Mouse (Mus musculus) forebrain, embryonic 16.5 days (tissue): Measurements from ENCODE around the gene Asb7. TPM values are rescaled to one million over a fixed set of nuclear protein-coding genes. Genes with fewer than 3 reads are reported as not detected.

Experiments
- ATAC-seq: fragments of 200-750 bp; cut with Nextera tagmentation; 2 replicates; pipeline ENCODE4 v1.8.0; 2017; ENCODE audit warnings: mild to moderate bottlenecking, moderate library complexity
- H3K27ac ChIP-seq: fragments of 300-500 bp; sonication (generic); 2 replicates; pipeline ENCODE4 v1.5.1; 2014; ENCODE audit warnings: low read length, control low read depth
- H3K27me3 ChIP-seq: fragments of 300-500 bp; sonication (generic); replicated peaks from 2 replicates; pipeline ENCODE4 v1.6.1; 2014; ENCODE audit warnings: low read length; ENCODE audit not compliant: control insufficient read depth, insufficient read depth
- H3K36me3 ChIP-seq: fragments of 300-500 bp; sonication (generic); 2 replicates; pipeline ENCODE4 v1.6.1; 2014; ENCODE audit not compliant: control insufficient read depth, insufficient read depth
- H3K4me1 ChIP-seq: fragments of 300-500 bp; sonication (generic); replicated peaks from 2 replicates; pipeline ENCODE4 v1.6.1; 2014; ENCODE audit warnings: low read length; ENCODE audit not compliant: control insufficient read depth, insufficient read depth
- H3K4me2 ChIP-seq: fragments of 300-500 bp; sonication (generic); 2 replicates; pipeline ENCODE4 v1.6.1; 2014; ENCODE audit warnings: mild to moderate bottlenecking, low read length, control low read depth
- H3K4me3 ChIP-seq: fragments of 300-500 bp; sonication (generic); replicated peaks from 2 replicates; pipeline ENCODE4 v1.5.1; 2014; ENCODE audit warnings: mild to moderate bottlenecking, low read length, control low read depth
- H3K9ac ChIP-seq: fragments of 300-500 bp; sonication (generic); replicated peaks from 2 replicates; pipeline ENCODE4 v1.6.1; 2014; ENCODE audit warnings: low read depth, low read length, control low read depth
- H3K9me3 ChIP-seq: fragments of 300-500 bp; sonication (generic); 2 replicates; pipeline ENCODE4 v1.6.1; 2016; ENCODE audit warnings: low read length; ENCODE audit not compliant: control insufficient read depth
- WGBS: fragments of 180-500 bp; shearing (Covaris S2); extraction: QIAGEN DNeasy Blood & Tissue Kit; methylation state at CpG from one replicate; pipeline ENCODE4 v1.1.7; 2014; 5-methylcytosine and 5-hydroxymethylcytosine counted together
- polyA plus RNA-seq: library from polyadenylated mRNA; unstranded; fragments of >200 nt; fragmentation: Nextera tagmentation; extraction: Ambion mirVana; gene quantifications from 2 replicates; pipeline ENCODE4 v1.2.1, GENCODE M21; 2015

Gene Asb7
- polyA plus RNA-seq, 1 experiment from 2014 or later, result 19.5 TPM

DNA sequence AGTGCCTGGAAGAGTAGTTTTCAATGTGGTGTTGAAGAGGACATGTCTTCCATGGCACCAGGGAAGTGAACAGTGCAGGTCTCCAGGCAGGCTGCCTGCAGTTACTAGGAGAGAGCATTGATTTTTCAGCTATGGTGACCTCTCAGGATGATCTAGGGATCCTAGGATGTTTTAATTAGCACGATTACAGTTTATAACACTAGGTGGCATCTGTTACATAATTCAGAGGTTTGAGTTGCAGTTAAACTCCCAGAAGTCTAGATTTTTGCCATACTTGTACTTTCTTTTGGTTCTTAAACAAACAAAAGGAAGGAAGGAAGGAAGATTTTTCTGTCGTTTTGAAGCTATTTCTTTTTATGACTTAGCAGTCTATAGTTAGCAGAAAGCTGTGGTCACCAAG lies 21.8 kb upstream of the Asb7 start:
- WGBS, result 64% methylated on average over 2 of the region's 2 CpGs
- ATAC-seq, result no peak
- Histone ChIP-seq H3K4me2 (no peak overlapping the region), H3K4me1 (no peaks in the 10 kb centered on the region), H3K36me3 (peaks cover 9% of the 10 kb centered on the region), H3K9ac (no peak overlapping the region), H3K4me3 (no peak overlapping the region), H3K27me3 (no peaks in the 10 kb centered on the region), H3K27ac (no peak overlapping the region), H3K9me3 (no peaks in the 10 kb centered on the region)

DNA sequence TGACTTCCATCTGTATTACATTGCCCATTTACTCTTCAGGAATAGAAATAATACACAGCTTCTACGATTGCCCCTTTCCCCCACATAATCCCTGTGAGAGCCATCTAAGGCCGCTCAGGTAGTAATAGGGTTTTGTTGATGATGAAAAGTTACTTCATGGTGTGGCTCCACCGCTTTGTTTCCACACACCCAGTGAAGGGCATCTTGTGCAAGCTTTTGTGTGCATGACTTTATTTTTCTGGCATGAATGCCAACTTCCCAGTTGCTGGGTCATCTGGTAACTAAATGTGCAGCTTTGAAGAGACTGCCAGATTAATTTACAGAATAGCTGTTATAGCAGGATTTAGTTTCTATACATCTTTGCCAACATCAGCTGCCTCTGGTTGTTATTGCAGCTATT lies 15.2 kb upstream of the Asb7 start:
- H3K9me3 ChIP-seq, result no peaks in the 10 kb centered on the region
- H3K27me3 ChIP-seq, result no peaks in the 10 kb centered on the region
- H3K4me3 ChIP-seq, result no peak overlapping the region
- peaks cover 4% of the 10 kb centered on the region; the same call in 1 of the 2 replicates for H3K36me3 ChIP-seq
- no peak overlapping the region for H3K27ac ChIP-seq
- WGBS, result 90% methylated on average over 3 of the region's 3 CpGs
- no peak overlapping the region for H3K4me2 ChIP-seq
- H3K4me1 ChIP-seq, result no peaks in the 10 kb centered on the region
- H3K9ac ChIP-seq, result no peak overlapping the region
- no peak for ATAC-seq

DNA sequence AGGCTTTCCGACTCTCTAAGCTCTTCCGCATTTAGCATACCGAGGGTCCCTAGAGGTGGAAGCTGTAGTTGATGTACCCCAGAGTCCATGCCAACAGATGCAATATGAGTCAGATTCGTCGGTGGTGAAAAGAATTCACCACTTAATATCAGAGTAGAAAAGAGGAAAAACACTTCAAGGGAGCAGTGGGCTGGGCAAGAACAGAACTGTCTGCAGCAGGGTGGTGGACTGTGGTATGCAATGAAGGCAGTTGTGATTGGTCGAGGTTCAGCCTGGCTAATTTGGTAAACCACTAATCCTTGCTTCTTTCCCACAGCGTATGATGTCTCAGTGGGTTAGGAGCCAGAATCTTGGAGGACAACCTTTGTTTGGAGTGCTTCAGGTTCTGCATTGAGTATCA lies 13.3 kb upstream of the Asb7 start:
- Histone ChIP-seq H3K9ac (no peak overlapping the region), H3K4me1 (no peaks in the 10 kb centered on the region), H3K9me3 (no peaks in the 10 kb centered on the region), H3K27me3 (no peaks in the 10 kb centered on the region), H3K27ac (no peak overlapping the region), H3K4me2 (no peak overlapping the region), H3K4me3 (no peak overlapping the region), H3K36me3 (peaks cover 4% of the 10 kb centered on the region; the same call in 1 of the 2 replicates)
- WGBS, result 93% methylated on average over 7 of the region's 7 CpGs
- no peak for ATAC-seq

DNA sequence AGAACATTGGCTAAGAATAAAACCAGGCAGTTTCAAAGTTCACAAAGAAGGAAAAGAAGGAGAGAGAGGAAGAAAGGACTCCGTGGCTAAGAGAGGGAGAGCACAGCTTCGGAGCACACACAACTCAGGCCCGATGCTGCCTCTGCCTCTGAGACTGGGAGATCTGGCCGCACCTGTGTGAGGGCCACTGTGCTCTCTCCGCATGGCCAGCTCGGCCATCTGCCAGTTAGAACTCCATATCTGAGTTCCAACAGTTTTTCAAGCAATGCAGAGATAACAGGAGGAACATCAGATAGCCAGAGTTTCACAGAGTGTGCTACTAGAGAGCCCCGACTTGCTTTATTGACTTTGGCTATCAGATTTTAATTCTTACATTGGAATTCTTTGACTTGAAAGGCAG lies 5.1 kb upstream of the Asb7 start:
- Histone ChIP-seq H3K36me3 (peaks cover 2% of the 10 kb centered on the region; the same call in 1 of the 2 replicates), H3K9me3 (no peaks in the 10 kb centered on the region), H3K27ac (no peak overlapping the region), H3K4me1 (peaks cover 8% of the 10 kb centered on the region), H3K27me3 (no peaks in the 10 kb centered on the region), H3K9ac (no peak overlapping the region), H3K4me2 (no peak overlapping the region), H3K4me3 (no peak overlapping the region)
- ATAC-seq, result no peak
- WGBS, result 79% methylated on average over 7 of the region's 7 CpGs

DNA sequence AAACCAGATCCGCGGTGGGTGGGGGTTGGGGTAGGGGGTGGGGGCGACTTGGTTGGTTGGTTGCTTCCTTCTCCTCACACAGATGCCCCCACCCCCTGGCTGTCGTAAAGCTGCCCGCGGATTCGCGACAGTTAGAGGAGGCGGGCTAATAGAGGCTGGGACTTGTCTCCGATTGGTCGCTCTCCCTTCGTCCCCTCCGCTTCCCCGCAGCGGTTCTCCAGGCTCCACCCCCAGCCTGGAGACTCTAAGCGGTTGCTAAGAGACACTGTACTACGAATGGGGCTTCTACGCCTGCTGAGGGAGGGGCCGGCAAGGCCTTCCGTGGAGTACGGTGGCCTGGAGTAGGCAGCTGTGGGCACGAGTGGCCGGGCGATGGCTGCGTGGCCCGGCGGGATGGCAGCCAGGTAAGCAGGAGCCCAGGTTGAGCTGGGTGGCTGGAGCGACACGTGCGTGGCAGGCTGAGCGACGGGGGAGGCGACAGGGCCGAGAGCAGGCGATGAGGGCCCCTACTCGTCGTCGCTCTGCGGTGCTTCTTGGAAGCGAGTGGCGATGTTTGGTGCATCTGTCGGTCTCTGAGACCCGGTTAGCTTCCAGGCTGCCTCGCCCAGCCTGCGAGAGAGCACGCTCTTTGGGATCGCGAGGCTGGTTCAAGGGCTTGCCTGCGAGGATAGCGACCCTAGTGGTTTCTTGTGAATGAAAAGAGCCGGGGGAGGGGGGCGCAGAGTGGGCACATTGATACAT lies 394 bp upstream of the Asb7 start, which contains the start of gene Lins1:
Gene Lins1, plus strand, starts transcription at position 270 of the 741 bp plus-strand sequence.
- WGBS, result under 1% methylated on average over 51 of the region's 52 CpGs
- H3K4me3 ChIP-seq, result peak within 1 kb of the TSS; percentile 69
- peak within 1 kb of the TSS; percentile 90 for H3K4me2 ChIP-seq
- peak within 1 kb of the TSS; percentile 96 for H3K27ac ChIP-seq
- H3K27me3 ChIP-seq, result no peaks in the 10 kb centered on the region
- H3K36me3 ChIP-seq, result no peaks in the 10 kb centered on the region
- peaks cover 15% of the 10 kb centered on the region for H3K4me1 ChIP-seq
- no peaks in the 10 kb centered on the region for H3K9me3 ChIP-seq
- H3K9ac ChIP-seq, result peak within 1 kb of the TSS; percentile 81
- ATAC-seq, result peak; percentile 99

DNA sequence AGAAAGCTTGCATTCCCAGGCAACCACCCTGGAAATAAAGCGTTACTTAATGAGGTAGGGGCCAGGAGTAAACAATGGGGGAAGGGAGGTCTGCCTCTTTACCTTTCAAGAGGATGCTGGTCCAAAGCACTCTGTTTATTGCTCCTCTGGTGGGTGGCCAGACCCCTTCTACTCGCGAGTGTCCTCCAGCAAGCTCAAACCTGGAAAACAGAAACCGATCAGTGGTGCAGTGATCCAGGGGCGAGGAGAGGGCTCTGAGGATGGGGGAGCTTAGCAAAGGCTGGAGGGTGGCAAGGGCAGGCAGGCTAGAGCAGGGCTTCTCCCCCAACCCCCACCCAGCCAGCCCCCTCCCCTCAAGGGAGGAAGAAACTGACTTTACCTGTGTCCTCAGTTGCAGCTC lies 675 bp downstream of the Asb7 start:
- Histone ChIP-seq H3K9me3 (no peaks in the 10 kb centered on the region), H3K36me3 (no peaks in the 10 kb centered on the region), H3K4me2 (peak overlapping the region; percentile 90), H3K9ac (peak overlapping the region; percentile 79), H3K4me1 (peaks cover 15% of the 10 kb centered on the region), H3K4me3 (peak overlapping the region; percentile 69), H3K27ac (no peak overlapping the region), H3K27me3 (no peaks in the 10 kb centered on the region)
- ATAC-seq, result no peak
- 0% methylated on average over 5 of the region's 5 CpGs for WGBS

DNA sequence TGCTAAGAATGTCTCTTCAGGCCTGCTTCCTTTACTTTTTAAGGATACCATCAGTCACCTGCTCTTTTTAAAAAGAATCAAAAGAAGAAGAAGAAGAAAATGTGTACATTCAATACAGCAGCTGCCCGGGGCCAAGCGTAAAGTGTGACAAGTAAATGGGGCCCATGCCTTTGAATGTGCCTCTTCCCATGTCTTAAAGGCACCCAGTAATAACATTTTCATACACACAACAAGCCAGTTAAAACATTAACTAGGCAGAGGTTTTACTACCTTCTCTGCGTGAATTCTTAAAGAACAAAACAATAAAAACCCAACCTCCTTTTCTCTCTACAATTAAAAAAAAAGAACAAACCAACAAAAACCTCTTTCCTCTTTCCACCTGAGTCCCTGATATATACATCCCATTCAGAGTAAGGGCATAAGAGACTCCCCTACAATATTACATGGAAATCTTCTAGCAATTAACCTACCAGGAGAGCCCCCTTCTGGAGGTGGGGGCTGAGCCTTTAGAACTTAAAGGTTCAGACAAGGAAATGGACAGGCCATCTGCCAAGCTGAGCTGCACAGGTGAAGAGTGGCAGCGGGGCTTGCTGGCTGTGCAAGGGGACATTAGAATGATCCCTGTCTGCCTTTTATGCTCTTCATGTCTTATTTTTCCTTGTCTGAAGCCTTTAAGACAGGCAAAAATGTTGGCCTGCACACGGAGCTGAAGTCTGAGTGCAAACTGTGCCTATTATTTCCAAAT lies 7.1 kb downstream of the Asb7 start:
- H3K27me3 ChIP-seq, result no peaks in the 10 kb centered on the region
- no peak overlapping the region for H3K9ac ChIP-seq
- no peak overlapping the region for H3K27ac ChIP-seq
- 94% methylated on average over 5 of the region's 5 CpGs for WGBS
- no peak overlapping the region for H3K4me2 ChIP-seq
- peaks cover 19% of the 10 kb centered on the region for H3K36me3 ChIP-seq
- H3K9me3 ChIP-seq, result no peaks in the 10 kb centered on the region
- no peak for ATAC-seq
- H3K4me1 ChIP-seq, result no peaks in the 10 kb centered on the region
- no peak overlapping the region for H3K4me3 ChIP-seq

DNA sequence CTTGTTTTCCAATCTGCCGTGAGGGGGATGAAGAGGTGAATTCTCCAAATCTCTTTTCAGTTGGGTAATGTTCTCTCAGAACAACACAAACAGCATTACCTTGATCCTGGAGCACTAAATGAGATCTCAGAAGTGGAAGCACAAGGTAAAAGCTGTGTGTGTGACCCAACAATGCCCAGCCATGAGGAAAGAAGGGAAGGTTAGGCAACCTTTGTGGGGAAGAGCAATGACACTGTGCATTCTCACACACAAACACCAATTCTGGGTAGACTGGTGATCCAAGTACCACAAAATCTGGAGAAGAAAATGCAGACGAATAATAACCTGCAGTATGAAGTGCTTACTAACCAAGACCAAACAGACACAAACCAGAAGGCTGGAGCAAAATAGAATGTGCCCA lies 13.6 kb downstream of the Asb7 start:
- no peak for ATAC-seq
- Histone ChIP-seq H3K4me1 (no peaks in the 10 kb centered on the region), H3K9ac (no peak overlapping the region), H3K9me3 (no peaks in the 10 kb centered on the region), H3K27ac (no peak overlapping the region), H3K27me3 (no peaks in the 10 kb centered on the region), H3K36me3 (peaks cover 53% of the 10 kb centered on the region), H3K4me2 (no peak overlapping the region), H3K4me3 (no peak overlapping the region)
- WGBS, result 96% methylated on average over 2 of the region's 2 CpGs

DNA sequence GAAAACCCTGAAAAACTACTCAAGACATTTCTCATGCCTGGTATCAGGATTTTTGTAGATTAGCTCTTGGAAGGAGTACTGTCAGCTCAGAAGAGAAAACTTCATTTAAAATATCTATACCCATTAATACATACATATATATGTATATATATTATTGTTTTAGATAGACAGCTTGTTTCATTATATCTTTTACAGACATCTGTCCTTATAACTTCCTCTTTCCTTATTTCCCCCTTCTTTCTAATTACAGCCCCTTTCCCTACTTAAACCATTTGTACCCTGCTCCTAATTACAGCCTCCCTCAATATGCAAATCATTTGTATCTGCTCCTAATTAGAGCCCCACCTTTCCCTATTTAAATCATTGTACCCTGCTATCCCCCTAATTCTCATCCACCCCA lies 22.3 kb downstream of the Asb7 start:
- no peaks in the 10 kb centered on the region for H3K4me1 ChIP-seq
- H3K27ac ChIP-seq, result no peak overlapping the region
- H3K27me3 ChIP-seq, result no peaks in the 10 kb centered on the region
- H3K4me2 ChIP-seq, result no peak overlapping the region
- H3K9ac ChIP-seq, result no peak overlapping the region
- H3K9me3 ChIP-seq, result peaks cover 8% of the 10 kb centered on the region
- no peak for ATAC-seq
- H3K36me3 ChIP-seq, result peaks cover 29% of the 10 kb centered on the region
- no peak overlapping the region for H3K4me3 ChIP-seq
